Mouse (Mus musculus) urinary bladder, postnatal 4 days (tissue): ENCODE data around the gene Acot6.

ENCODE experiments used
- DNase-seq, 2 experiments: peaks; one replicate each; pipeline ENCODE4 v3.0.0; 2021 to 2022; ENCODE audit warnings: low spot score in 2 of 2

The Acot6 gene

DNA sequence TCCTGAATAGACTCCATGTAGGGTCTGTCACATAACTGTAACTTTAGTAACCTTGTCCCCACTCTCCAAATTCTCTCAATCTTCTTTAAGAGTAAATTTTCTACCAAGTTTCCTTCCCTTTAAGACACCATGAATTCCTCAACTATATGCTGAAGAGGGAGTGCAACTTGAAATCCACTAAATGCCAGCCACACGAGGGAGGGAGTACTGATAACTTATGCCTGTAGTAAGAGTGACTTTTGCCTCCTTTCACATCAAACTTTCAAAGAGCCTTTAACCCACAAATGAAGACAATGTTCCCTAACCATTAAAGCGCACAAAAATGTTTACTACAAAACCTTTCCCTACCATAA, 1.0 kb downstream of the Acot6 start:
- DNase-seq: no peak

DNA sequence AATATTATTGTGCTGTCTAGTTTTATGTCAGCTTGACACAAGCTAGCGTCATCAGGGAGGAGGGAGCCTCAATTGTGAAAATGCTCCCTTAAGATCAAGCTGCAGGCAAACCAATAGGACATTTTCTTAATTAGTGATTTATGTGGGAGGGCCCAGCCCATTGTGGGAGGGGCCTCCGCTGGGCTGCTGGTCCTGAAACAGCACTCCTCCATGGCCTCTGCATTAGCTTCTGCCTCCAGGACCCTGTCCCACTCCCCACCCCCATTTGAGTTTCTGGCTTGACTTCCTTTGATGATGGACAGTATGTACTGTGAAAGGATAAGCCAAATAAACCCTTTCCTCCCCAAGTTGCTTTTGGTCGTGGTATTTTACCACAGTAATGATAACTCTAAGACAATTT, 6.6 kb downstream of the Acot6 start:
- DNase-seq: no peak

DNA sequence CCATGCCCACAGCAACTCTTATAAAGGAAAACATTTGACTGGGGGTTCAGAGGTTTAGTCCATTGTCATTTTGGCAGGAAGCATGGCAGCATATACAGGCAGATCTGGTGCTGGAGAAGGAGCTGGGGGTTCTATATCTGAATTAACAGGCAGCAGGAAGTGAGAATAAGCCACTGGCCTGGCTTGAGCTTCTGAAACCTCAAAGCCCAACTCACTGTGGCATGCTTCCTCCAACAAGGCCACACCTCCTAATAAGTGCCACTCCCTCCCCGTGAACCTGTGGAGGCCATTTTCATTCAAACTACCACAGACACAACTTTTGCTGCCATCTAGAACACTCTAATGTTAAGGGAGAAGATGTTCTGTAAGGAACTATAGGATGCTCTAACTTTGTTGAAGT, 7.2 kb downstream of the Acot6 start:
- DNase-seq: no peak

DNA sequence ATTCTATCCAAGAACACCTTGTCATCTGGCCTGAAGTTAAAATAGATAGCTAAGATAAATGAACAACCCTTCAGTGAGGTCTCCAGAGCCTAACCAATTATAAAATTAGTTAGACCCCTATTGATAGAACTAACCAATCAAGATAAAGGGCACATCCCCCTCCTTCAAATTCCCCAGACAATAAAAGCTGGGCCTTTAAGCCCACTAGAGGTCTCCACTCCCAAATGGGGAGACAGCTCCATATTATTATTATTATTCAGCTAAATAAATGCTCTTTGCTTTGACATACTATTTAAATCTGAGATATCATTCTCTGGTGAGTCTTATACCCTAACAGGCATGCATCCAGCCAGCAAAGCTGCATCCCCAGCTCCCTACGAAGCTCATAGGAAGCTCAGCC, 9.5 kb downstream of the Acot6 start:
- no peak for DNase-seq

- DNase-seq: no peak
Observed at GRCm38 (mm10) chr12:84110814-84111213, 10.4 kb downstream of the Acot6 start.

GRCm38 (mm10) chr12:84113676-84114075, 13.2 kb downstream of the Acot6 start:
- DNase-seq: no peak

- peak; percentile 84 to 89 for DNase-seq
Observed at GRCm38 (mm10) chr12:84114153-84114994, 13.9 kb downstream of the Acot6 start, which contains the start of gene Dnal1. Gene Dnal1, plus strand, starts transcription at chr12:84114366.

- no peak for DNase-seq
Observed at GRCm38 (mm10) chr12:84119584-84119983, 19.1 kb downstream of the Acot6 start.

- no peak for DNase-seq
Observed at GRCm38 (mm10) chr12:84125892-84126291, 25.4 kb downstream of the Acot6 start.

DNA sequence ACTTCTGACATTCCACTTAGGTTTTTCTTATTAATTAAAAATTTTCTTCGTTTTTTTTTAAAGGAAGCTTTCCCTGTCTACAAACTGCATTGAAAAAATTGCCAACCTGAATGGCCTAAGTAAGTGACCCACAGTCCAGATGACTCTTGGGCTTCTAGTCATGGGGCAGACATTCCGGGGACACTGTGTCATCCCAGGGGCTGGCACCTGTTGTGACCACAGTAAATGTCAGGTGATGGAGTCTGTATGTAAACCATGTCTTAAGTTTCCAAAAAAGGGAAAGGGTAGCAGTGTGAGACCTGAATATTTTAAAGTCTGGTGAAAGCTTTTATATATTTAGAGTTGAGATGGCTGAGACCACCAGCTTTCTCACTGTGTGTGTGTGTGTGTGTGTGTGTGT, 26.4 kb downstream of the Acot6 start:
- no peak for DNase-seq

- no peak for DNase-seq
Observed at GRCm38 (mm10) chr12:84128576-84128975, 28.1 kb downstream of the Acot6 start.

DNA sequence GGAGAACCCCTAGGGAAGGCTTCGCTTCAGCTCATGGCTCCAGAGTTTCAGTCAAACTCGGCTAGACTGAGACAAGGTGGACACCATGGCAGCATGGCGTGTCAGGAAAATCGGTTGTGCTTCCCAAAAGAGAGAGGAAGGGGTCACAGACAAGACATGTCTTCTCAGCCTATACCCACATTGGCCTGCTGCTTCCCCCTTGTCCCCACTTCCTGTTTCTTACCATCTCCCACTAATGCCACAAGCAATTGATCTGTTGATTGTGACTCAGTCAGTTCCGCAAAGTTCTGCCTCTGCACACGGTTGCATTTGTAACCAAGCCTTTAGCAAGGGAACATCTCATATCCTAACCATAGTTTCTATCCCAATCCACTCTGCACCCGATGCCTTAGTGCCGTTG, 29.5 kb downstream of the Acot6 start:
- DNase-seq: no peak

GRCm38 (mm10) chr12:84132265-84132664, 31.8 kb downstream of the Acot6 start:
- no peak for DNase-seq

GRCm38 (mm10) chr12:84137131-84137530, 36.7 kb downstream of the Acot6 start:
- DNase-seq: no peak

DNA sequence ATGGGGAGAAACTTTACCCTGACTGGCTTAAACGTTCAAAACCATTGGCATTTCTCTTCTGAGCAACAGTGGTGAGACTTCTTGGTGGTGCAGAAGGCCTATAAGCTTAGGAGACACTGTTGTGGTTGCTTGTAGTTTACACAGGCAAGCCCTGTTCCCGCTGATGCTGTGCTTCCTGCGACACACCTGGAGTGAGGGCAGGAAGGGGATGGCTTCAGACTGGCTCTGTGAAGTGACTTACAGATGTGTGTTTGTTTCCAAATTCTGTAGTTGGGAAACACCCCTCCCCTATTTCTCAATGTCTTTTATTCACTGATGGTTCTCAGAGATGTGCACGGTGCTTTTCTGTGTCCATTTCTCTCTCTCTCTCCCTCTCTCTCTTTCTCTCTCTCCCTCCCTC, 39.7 kb downstream of the Acot6 start:
- no peak for DNase-seq

DNA sequence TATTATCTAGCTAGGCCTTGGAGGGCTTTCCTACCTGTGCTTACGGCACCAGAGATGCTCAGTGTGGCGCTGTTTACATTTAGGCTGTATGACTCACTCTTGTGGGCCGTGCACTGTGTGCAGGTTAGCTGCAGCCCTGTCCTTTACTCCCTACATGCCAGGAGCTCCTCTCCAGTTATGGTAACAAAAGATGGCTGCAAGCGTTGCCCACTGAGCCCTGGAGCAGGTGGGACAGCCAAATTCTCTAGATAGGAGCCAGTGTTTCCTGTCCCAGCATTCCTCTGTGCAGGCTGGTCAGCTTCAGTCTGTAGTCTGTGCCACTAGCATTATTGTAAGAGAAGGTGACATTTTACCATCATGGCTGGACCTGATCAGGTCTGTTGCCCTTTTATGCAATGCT, 40.8 kb downstream of the Acot6 start:
- no peak for DNase-seq

- no peak for DNase-seq
Observed at GRCm38 (mm10) chr12:84142281-84143050, 42.0 kb downstream of the Acot6 start.

GRCm38 (mm10) chr12:84147954-84148621, 47.6 kb downstream of the Acot6 start, which contains the start of gene Pnma1:
Gene Pnma1, minus strand, starts transcription at chr12:84148489.
- DNase-seq: peak; percentile 66 to 71

DNA sequence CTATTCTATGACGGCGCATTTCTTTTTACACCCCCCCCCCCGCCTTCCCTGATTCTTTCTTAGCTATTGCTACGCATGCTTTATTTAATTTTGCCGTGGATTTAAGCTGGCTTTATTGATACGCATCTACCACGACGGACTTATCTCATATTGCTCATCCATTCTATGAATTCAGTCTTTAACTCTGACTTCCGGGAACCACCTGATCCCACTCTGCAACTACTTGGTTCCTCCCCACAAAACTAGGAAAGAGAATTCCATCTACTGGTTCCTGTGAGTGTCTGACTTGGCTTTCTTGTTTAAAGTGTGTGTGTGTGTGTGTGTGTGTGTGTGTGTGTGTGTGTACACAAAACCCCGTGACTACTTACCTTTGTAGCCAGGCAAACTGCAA, 48.2 kb downstream of the Acot6 start:
- no peak for DNase-seq

DNA sequence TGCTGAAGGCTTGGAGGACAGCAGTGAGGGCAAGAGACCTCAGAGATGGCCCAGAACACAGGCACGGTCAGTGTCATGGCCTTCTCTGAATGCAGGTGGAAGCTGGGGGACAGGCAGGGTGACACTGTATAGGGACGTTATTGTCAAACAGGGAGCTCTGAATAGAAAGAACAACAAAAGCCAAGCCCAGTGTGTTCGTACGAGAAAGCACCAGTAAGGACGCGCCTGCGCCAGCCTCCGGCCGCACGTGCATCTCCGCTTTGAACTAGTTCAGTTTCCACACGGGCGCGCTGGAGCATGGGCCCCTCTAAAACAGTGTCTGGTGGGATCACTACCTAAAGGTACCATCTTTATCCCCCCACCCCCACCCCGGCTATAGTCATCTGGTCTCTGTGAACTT, 49.5 kb downstream of the Acot6 start:
- no peak for DNase-seq

GRCm38 (mm10) chr12:84150976-84151375, 50.5 kb downstream of the Acot6 start:
- no peak for DNase-seq

DNA sequence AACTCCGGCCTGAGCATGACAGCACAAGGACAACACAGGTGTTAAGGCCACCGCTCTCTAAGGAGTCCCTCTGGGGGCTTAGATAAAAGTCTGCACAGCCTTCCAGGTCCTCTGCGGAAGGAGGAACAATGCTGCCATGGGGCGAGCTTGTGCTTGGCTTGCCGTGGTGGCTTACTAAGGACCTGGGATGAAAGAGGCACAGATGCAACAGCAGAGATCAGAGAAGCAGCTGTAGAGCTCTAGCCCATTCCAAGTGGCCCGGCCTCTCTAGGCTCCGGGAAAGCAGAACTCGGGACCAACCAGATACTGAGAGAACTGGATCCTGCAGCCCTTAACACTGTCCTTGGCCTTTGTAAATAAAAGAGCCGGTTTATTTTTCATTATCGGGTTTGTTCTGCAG, 51.5 kb downstream of the Acot6 start:
- DNase-seq: no peak
